Comparison of ENCODE assay signal across 21 mouse cellular contexts in genomic region chr9:63248095-63248787, GRCm38 (mm10).
A peak's percentile ranks its signal among the peaks of the same experiment; 100 is the strongest.
DNase-seq lines count a peak whose midpoint lies in the region; TF ChIP-seq lines count a peak whose summit lies in the region.
"Had no signal": no experiment of that assay in that cellular context is flagged by ENCODE, and none has a peak within 500 bp of the region (broad histone marks: within the 10 kb centered on the region; RNA-seq: fewer than 3 reads in every experiment).

No protein-coding gene starts in this region.

- peak overlapping the region; percentile 52; the same call in 1 of the 2 replicates for H3K27ac ChIP-seq in bone marrow, adult 2 months (ENCODE audit: control insufficient read depth, insufficient read depth, low read depth, low read length, poor library complexity)
- H3K27ac ChIP-seq: embryonic facial prominence, embryonic 10.5 days; embryonic facial prominence, embryonic 12.5 days; forebrain, embryonic 13.5 days; forebrain, embryonic 15.5 days had no signal

- peak; percentile 73 for DNase-seq in heart, adult 11 months
- no peak for DNase-seq in heart, postnatal 10 days
- DNase-seq in spleen, postnatal 36 days (ENCODE audit: low spot score in 2 of 2): peak; percentile 61 to 75
- no peak for DNase-seq in spleen, adult 18-20 months
- DNase-seq in embryo, embryonic 10 days (ENCODE audit: low spot score): no peak
- no peak for DNase-seq in kidney, postnatal 4 days
- DNase-seq: adrenal gland, adult 8-10 months; adrenal gland, postnatal 14 days; adrenal gland, postnatal 36 days; cerebellum, adult 11 months; cerebellum, adult 18-20 months; cerebellum, adult 8-10 months; cerebellum, adult 9-11 months; cerebellum, postnatal 14 days; cerebellum, postnatal 36 days; forebrain, postnatal 0 days had no signal

- TF ChIP-seq POLR2A in bone marrow, adult 2 months (IDR thresholded peaks at IDR 0.05; ENCODE audit: borderline replicate concordance, control insufficient read depth, low read depth, low read length): no peak

- intact Hi-C loops in heart, postnatal 10 days (cut with DNase I): no loop called here

- no peaks in the 10 kb centered on the region for H3K4me1 ChIP-seq in bone marrow, adult 2 months (ENCODE audit: control insufficient read depth, insufficient read depth, low read length)
- H3K4me1 ChIP-seq: embryonic facial prominence, embryonic 12.5 days; forebrain, embryonic 15.5 days had no signal

- TF ChIP-seq CTCF in bone marrow, adult 2 months (IDR thresholded peaks at IDR 0.05; ENCODE audit: control insufficient read depth, insufficient read depth, low read length): no peak

- no peak overlapping the region for H3K4me3 ChIP-seq in bone marrow, adult 2 months (replicated peaks; ENCODE audit: control insufficient read depth, low read depth, low read length)
- H3K4me3 ChIP-seq: embryonic facial prominence, embryonic 10.5 days; embryonic facial prominence, embryonic 12.5 days; forebrain, embryonic 13.5 days; forebrain, embryonic 15.5 days had no signal

Comparison
In these comparisons a context has a peak if more than half of its experiments do, and no peak if none do; other contexts are left out.
1. DNase-seq: peak in heart, adult 11 months (single experiment) and spleen, postnatal 36 days (2 of 2); none in heart, postnatal 10 days (0 of 2), spleen, adult 18-20 months (0 of 2), embryo, embryonic 10 days (single experiment) and kidney, postnatal 4 days (0 of 2).